Mouse (Mus musculus) limb, embryonic 14.5 days (tissue): ENCODE results near the gene Dot1l. TPM values are rescaled to one million over a fixed set of nuclear protein-coding genes. Genes with fewer than 3 reads are reported as not detected.

Experiments
- ATAC-seq: fragments of 200-750 bp; cut with Nextera tagmentation; 2 replicates; pipeline ENCODE4 v1.8.0; 2017; ENCODE audit warnings: low read depth, moderate number of reproducible peaks, moderate TSS enrichment; ENCODE audit not compliant: low FRiP score
- DNase-seq: peaks from one replicate; pipeline ENCODE4 v3.0.0-alpha.2; 2015; ENCODE audit warnings: low spot score
- H3K27ac ChIP-seq: fragments of 300-500 bp; sonication (generic); replicated peaks from 2 replicates; pipeline ENCODE4 v1.5.1; 2014; ENCODE audit warnings: low read depth, mild to moderate bottlenecking, low read length, moderate library complexity, mixed read lengths
- H3K27me3 ChIP-seq: fragments of 300-500 bp; sonication (generic); 2 replicates; pipeline ENCODE4 v1.6.1; 2014; ENCODE audit warnings: low read length, mixed read lengths; ENCODE audit not compliant: control insufficient read depth, insufficient read depth
- H3K36me3 ChIP-seq: fragments of 300-500 bp; sonication (generic); 2 replicates; pipeline ENCODE4 v1.6.1; 2014; ENCODE audit warnings: mild to moderate bottlenecking, low read length, moderate library complexity, mixed read lengths; ENCODE audit not compliant: control insufficient read depth, insufficient read depth
- H3K4me1 ChIP-seq: fragments of 300-500 bp; sonication (generic); 2 replicates; pipeline ENCODE4 v1.6.1; 2014; ENCODE audit warnings: antibody characterized with exemption, low read length, mixed read lengths; ENCODE audit not compliant: control insufficient read depth, insufficient read depth
- H3K4me2 ChIP-seq: fragments of 300-500 bp; sonication (generic); replicated peaks from 2 replicates; pipeline ENCODE4 v1.6.1; 2014; ENCODE audit warnings: low read depth, mild to moderate bottlenecking, low read length, moderate library complexity; ENCODE audit not compliant: severe bottlenecking
- H3K4me3 ChIP-seq: fragments of 300-500 bp; sonication (generic); replicated peaks from 2 replicates; pipeline ENCODE4 v1.5.1; 2014; ENCODE audit warnings: low read length
- H3K9ac ChIP-seq: fragments of 300-500 bp; sonication (generic); 2 replicates; pipeline ENCODE4 v1.6.1; 2014; ENCODE audit warnings: mild to moderate bottlenecking, low read depth, low read length, moderate library complexity; ENCODE audit not compliant: severe bottlenecking
- H3K9me3 ChIP-seq: fragments of 300-500 bp; sonication (generic); 2 replicates; pipeline ENCODE4 v1.6.1; 2016; ENCODE audit warnings: low read length; ENCODE audit not compliant: control insufficient read depth
- POLR2A ChIP-seq: fragments of 200-500 bp; IDR thresholded peaks from 2 replicates; pipeline ENCODE4 v1.8.0; 2012; ENCODE audit warnings: inconsistent platforms, mild to moderate bottlenecking, moderate library complexity, borderline replicate concordance; ENCODE audit not compliant: insufficient read depth, insufficient read length; ENCODE audit errors: extremely low read depth
- WGBS: fragments of 180-500 bp; shearing (Covaris S2); extraction: QIAGEN DNeasy Blood & Tissue Kit; methylation state at CpG from one replicate; pipeline ENCODE4 v1.1.7; 2014; 5-methylcytosine and 5-hydroxymethylcytosine counted together
- polyA plus RNA-seq, 2 experiments: library from polyadenylated mRNA; depleted of rRNA in 1 of 2; stranded (reverse) in 1 of 2; unstranded in 1 of 2; fragments of >200 nt; fragmentation: Nextera tagmentation in 1 of 2; extraction: Ambion mirVana in 1 of 2; gene quantifications; 2 replicates each; pipeline versions ENCODE4 v1.2.1 to v1.2.3; 2012 to 2014

Dot1l gene
- polyA plus RNA-seq, 2 experiments: 22.7 to 55.1 TPM

DNA sequence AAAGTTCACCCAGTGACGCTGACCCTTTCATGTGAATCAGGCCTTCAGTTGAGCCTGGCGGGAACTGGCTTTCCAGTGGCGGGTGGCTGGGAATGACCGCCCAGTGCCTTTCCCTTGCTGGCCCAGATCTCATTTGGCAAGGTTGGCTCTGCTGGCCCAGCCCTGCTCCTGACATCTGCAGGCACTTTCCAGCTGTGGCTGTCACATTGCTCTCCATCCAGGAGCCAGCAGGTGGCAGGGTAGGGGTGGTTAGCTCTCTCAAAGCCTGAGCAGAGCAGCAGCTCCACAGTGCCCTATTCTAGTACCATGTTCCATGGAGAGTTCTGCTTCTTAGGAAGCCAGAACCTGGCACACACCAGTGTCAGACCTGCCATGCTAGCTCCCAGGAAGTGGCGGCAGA, 2.7 kb downstream of the Dot1l start:
- Histone ChIP-seq H3K4me2 (no peak overlapping the region), H3K9me3 (no peaks in the 10 kb centered on the region), H3K36me3 (no peaks in the 10 kb centered on the region), H3K4me3 (no peak overlapping the region), H3K9ac (no peak overlapping the region), H3K27ac (no peak overlapping the region), H3K27me3 (no peaks in the 10 kb centered on the region), H3K4me1 (peaks cover 21% of the 10 kb centered on the region)
- no peak for ATAC-seq
- WGBS: 33% methylated on average over 5 of the region's 5 CpGs
- no peak for TF ChIP-seq POLR2A
- peak; percentile 69 for DNase-seq

DNA sequence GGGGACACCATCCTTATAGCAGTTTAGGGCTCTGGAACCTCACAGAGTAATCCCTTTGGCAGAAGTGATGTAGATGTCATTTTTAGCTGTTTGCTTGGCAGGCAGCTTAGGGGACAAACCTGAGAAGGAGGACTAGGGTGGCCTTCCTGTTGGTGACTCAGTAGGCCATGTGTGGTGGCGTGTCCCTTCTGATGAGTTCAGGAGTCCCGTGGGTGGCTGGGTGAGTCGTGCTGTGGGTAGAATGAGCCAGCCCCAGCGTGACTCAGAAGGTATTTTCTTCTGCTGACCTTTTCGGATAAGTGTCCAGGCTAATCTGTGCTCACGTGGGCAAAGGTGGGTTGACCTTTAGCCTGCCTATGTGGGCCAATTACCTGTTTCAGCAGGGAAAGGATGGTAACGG, 3.6 kb downstream of the Dot1l start:
- H3K4me1 ChIP-seq: peaks cover 21% of the 10 kb centered on the region
- no peak overlapping the region for H3K9ac ChIP-seq
- DNase-seq: no peak
- ATAC-seq: no peak
- H3K27me3 ChIP-seq: no peaks in the 10 kb centered on the region
- H3K9me3 ChIP-seq: no peaks in the 10 kb centered on the region
- TF ChIP-seq POLR2A: no peak
- WGBS: 82% methylated on average over 7 of the region's 7 CpGs
- no peak overlapping the region for H3K4me2 ChIP-seq
- H3K4me3 ChIP-seq: no peak overlapping the region
- H3K36me3 ChIP-seq: no peaks in the 10 kb centered on the region
- H3K27ac ChIP-seq: no peak overlapping the region

DNA sequence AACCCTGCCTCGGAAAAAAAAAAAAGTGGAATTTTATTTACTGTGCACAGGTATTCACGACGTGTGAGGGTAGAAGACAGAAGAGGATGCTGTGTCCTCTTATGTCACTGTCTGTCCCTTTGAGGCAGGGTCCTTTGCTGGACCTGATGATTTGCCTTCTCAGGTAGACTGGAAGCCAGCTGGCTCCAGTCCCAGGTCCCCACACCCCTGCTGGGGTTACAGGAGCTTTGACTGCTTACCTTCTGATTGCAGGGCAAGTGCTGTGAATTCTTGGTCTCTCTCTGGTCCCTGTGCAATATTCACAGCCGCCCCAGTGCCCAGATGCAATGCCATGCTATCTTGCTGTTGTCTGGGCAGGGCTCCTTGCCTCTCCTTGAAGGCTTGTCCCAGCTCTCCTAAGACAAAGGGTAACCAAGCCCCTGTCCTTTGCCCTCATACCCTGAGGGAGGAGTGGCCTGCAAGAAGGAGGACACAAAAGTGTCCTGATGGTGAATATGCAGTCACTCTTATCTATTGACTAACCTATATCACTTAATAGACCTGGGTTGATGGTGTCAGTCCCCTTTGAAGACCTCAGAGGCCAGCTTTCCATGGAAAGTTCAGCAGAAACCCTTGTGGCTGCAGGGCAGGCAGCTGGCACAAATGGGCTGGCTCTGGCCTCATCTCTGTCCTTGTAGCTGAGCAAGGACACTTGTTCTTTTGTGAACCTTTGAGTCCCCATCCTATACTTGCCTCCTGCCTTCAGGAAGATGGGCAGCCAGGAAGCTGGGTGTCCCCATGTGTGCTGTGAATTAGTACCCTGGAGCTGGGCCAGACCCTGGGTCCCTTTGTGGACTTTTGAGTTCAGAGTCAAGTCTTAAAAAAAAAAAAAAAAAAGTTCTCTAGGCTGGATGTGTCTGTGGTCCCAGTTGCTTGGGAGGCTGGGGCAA, 5.9 kb downstream of the Dot1l start:
- Histone ChIP-seq H3K27me3 (no peaks in the 10 kb centered on the region), H3K4me2 (no peak overlapping the region), H3K4me1 (peaks cover 21% of the 10 kb centered on the region), H3K9me3 (no peaks in the 10 kb centered on the region), H3K9ac (no peak overlapping the region), H3K4me3 (no peak overlapping the region), H3K36me3 (peaks cover 17% of the 10 kb centered on the region), H3K27ac (no peak overlapping the region)
- ATAC-seq: no peak
- TF ChIP-seq POLR2A: no peak
- no peak for DNase-seq
- 84% methylated on average over 4 of the region's 4 CpGs for WGBS

DNA sequence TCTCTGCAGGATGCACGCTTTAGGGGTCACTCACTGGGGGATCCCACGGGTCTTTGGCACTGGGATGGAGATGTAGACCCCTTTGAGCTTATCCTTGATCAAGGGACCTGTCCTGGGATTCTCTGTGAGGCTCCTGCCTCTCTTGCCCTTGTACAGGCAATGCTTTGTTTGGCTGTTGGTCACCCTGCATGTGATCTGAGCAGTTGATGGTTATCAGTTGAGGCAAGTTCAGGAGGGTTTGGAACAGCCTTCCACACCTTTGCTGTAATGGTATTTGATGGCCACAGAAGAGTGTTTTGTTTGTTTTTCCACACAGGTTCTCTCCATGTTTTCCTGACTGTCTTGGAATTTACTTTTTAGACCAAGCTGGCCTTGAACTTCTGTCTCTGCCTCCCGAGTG, 6.8 kb downstream of the Dot1l start:
- Histone ChIP-seq H3K4me2 (no peak overlapping the region), H3K4me1 (peaks cover 13% of the 10 kb centered on the region), H3K4me3 (no peak overlapping the region), H3K27ac (no peak overlapping the region), H3K36me3 (peaks cover 27% of the 10 kb centered on the region), H3K9ac (no peak overlapping the region), H3K27me3 (no peaks in the 10 kb centered on the region), H3K9me3 (no peaks in the 10 kb centered on the region)
- whole genome bisulfite sequencing: 81% methylated on average over 3 of the region's 3 CpGs
- ATAC-seq (no peak), DNase-seq (no peak)
- TF ChIP-seq POLR2A: no peak

DNA sequence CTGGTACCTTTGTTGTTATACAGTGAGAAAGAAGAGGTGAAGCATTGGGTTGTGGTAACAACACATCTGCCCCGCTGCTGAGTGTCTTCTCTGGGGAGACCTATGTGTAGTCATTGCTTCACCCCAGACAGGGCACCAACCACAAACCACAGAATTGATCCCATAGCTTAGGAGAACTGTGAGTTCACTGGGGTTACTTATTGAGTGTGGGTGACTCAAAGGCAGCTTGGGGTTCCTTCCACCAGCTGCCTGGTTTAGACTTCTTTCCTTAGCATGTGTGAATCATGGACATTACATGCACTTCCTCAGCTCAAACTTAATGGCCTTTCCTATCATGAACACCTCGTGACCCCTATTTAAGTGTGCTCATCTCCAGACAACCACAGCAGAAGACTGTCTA, 8.5 kb downstream of the Dot1l start:
- Histone ChIP-seq H3K4me3 (no peak overlapping the region), H3K4me2 (no peak overlapping the region), H3K9me3 (no peaks in the 10 kb centered on the region), H3K27ac (no peak overlapping the region), H3K9ac (no peak overlapping the region), H3K27me3 (no peaks in the 10 kb centered on the region), H3K36me3 (peaks cover 41% of the 10 kb centered on the region), H3K4me1 (no peaks in the 10 kb centered on the region)
- ATAC-seq: no peak
- TF ChIP-seq POLR2A: no peak
- DNase-seq: no peak
- WGBS: 94% methylated on average over 2 of the region's 2 CpGs
